Mouse (Mus musculus) G1E (cell line): ENCODE results near the gene Sav1.

Source experiments
- CTCF ChIP-seq: IDR thresholded peaks from 2 replicates; pipeline ENCODE4 v1.5.1; 2012; ENCODE audit warnings: low read depth, low read length, inconsistent platforms, mixed read lengths
- GATA1 ChIP-seq: IDR thresholded peaks from 2 replicates; pipeline ENCODE4 v1.6.1; 2012; ENCODE audit warnings: borderline replicate concordance, low read length, inconsistent platforms, mixed read lengths
- GATA2 ChIP-seq: IDR thresholded peaks from 2 replicates; pipeline ENCODE4 v1.6.1; 2012; ENCODE audit warnings: low read depth, low read length, inconsistent platforms, borderline replicate concordance
- POLR2AphosphoS5 ChIP-seq: IDR thresholded peaks from 2 replicates; pipeline ENCODE4 v1.6.1; 2012; ENCODE audit warnings: low read depth, low read length, inconsistent platforms; ENCODE audit not compliant: insufficient replicate concordance

DNA sequence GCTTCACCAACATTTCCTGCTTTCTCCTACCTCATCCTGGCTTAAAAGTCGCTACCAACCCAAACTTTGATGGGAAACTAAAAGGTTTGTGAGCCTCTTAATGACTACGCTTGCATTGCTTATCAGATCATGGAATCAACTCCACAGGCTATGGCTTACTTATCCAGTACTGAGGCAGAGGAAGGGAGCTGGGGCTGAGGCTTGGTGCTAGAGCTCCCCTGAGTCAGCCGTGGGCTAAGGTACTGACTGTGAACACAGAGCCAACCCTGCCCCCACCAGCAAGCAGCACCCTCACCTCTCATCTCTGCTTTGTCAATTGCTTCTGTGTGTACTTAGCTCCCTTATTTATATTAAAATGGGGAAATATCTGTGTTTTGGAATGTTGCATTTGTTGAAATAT is 39.3 kb downstream of the Sav1 start:
- TF ChIP-seq CTCF: no peak
- no peak for TF ChIP-seq GATA1
- no peak for TF ChIP-seq GATA2
- no peak for TF ChIP-seq POLR2AphosphoS5
